Mouse (Mus musculus): ENCODE data around the gene Adora2a. TPM values are rescaled to one million over a fixed set of nuclear protein-coding genes. Genes with fewer than 3 reads are reported as not detected.

Adora2a gene
- polyA plus RNA-seq, 1 experiment from 2014 or later = 2.4 TPM

DNA sequence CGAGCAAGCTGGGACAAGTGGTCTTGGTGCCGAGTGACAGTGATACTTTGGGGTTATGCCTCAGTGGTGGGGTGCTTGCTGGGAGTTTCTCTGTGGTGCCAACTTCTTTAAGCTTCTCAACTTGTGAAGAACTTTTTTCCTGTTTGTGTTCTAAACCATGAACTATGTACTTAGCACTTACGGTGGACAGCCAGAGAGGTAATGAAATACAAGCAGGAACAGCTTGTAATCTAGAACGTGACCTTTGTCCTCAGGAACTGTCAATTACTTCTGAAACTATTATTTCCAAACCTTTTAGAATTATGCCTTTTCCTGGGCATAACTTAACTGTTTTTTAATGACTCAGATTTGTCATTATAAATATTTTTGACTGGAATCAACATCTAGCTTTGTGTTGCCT is 22.3 kb upstream of the Adora2a start:
- Histone ChIP-seq H3K27me3 (no peaks in the 10 kb centered on the region), H3K4me1 (peaks cover 1% of the 10 kb centered on the region; the same call in 1 of the 2 replicates), H3K9ac (no peak overlapping the region), H3K27ac (replicated peaks) (no peak overlapping the region), H3K36me3 (peaks cover 17% of the 10 kb centered on the region), H3K9me3 (replicated peaks) (no peaks in the 10 kb centered on the region), H3K4me3 (replicated peaks) (no peak overlapping the region), H3K4me2 (replicated peaks) (no peak overlapping the region)
- WGBS = 54% methylated on average over 4 of the region's 4 CpGs
- ATAC-seq (ENCODE audit: insufficient number of reproducible peaks, low FRiP score, low TSS enrichment, low read depth) = no peak

DNA sequence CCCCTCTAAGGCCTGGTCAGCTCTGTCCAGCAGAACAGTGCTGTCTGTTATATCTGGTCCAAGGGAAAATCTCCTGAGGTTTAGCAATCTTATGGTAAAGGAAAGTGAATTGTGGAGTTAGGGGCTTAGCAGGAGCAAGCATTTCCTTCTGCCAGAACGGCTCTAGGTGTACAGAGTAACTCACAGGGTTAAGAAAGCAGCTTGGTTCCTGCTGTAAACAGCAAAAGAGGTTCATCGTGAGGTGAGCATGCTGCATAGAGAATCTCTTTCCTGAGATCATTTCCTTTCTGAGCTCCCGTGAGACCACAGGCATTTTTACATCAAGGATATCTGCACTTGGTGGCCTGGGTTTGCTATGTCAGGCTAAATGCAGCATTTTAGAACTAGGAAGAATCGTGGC is 21.8 kb upstream of the Adora2a start:
- Histone ChIP-seq H3K4me1 (peaks cover 5% of the 10 kb centered on the region; the same call in 1 of the 2 replicates), H3K4me3 (replicated peaks) (no peak overlapping the region), H3K9ac (no peak overlapping the region), H3K27me3 (no peaks in the 10 kb centered on the region), H3K36me3 (peaks cover 17% of the 10 kb centered on the region), H3K4me2 (replicated peaks) (no peak overlapping the region), H3K27ac (replicated peaks) (no peak overlapping the region), H3K9me3 (replicated peaks) (no peaks in the 10 kb centered on the region)
- WGBS = 46% methylated on average over 4 of the region's 4 CpGs
- no peak for ATAC-seq (ENCODE audit: insufficient number of reproducible peaks, low FRiP score, low TSS enrichment, low read depth)

DNA sequence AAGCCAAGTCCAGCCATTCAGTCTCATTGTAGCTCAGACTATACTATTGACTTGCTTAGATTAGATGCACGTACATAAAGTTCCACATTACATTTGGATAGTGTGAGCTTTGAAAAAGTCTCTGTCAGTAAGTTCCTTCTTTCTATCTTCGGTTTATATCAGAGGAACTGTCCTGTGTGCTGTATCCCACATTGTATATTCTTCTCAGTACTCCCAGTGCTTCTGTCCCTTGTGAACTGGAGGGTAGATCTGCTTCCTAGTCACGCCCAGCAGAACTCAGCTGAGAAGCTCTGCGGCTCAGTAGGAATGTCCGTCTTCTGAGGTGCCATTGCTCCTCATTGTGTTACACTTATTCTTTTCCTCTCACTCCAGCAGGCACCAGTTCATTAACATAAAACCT is 18.1 kb upstream of the Adora2a start:
- peaks cover 34% of the 10 kb centered on the region for H3K36me3 ChIP-seq
- 93% methylated on average over 5 of the region's 5 CpGs for WGBS
- H3K27me3 ChIP-seq = no peaks in the 10 kb centered on the region
- no peak overlapping the region for H3K4me3 ChIP-seq (replicated peaks)
- H3K4me1 ChIP-seq = peaks cover 5% of the 10 kb centered on the region; the same call in 1 of the 2 replicates
- H3K27ac ChIP-seq (replicated peaks) = no peak overlapping the region
- no peaks in the 10 kb centered on the region for H3K9me3 ChIP-seq (replicated peaks)
- no peak overlapping the region for H3K9ac ChIP-seq
- no peak overlapping the region for H3K4me2 ChIP-seq (replicated peaks)
- no peak for ATAC-seq (ENCODE audit: insufficient number of reproducible peaks, low FRiP score, low TSS enrichment, low read depth)

DNA sequence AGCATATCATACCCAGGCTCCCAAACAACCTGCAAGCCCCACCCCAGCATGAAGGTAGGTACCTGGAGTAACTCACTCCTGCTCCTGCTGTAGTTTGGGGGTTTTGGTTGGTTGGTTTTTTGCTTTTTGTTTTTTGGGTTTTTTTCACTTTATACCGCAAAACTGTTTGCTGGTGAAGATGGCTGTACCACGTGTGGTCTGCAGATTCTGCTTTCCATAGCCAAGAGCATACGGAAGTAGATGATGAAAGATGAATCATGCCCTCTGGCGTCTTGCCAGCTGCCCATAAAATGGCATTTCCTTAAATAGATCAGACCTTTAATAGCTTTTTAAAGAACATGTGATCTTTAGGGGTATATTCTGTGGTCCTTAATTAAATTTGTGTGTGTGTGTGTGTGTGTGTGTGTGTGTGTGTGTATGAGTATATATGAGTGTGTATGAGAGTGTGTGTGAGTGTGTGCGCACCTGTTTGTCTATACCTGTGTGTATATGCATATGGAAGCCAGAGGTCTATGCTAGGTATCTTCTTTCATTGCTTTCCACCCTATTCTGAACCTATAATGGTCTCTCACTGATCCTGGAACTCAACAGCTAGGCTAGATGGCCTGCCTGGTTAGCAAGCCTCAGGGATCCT is 16.8 kb upstream of the Adora2a start:
- H3K4me1 ChIP-seq = peaks cover 5% of the 10 kb centered on the region; the same call in 1 of the 2 replicates
- WGBS = 51% methylated on average over 5 of the region's 5 CpGs
- H3K4me3 ChIP-seq (replicated peaks) = no peak overlapping the region
- peaks cover 42% of the 10 kb centered on the region for H3K36me3 ChIP-seq
- no peaks in the 10 kb centered on the region for H3K9me3 ChIP-seq (replicated peaks)
- H3K27ac ChIP-seq (replicated peaks) = no peak overlapping the region
- H3K9ac ChIP-seq = no peak overlapping the region
- H3K4me2 ChIP-seq (replicated peaks) = no peak overlapping the region
- no peak for ATAC-seq (ENCODE audit: insufficient number of reproducible peaks, low FRiP score, low TSS enrichment, low read depth)
- H3K27me3 ChIP-seq = no peaks in the 10 kb centered on the region

DNA sequence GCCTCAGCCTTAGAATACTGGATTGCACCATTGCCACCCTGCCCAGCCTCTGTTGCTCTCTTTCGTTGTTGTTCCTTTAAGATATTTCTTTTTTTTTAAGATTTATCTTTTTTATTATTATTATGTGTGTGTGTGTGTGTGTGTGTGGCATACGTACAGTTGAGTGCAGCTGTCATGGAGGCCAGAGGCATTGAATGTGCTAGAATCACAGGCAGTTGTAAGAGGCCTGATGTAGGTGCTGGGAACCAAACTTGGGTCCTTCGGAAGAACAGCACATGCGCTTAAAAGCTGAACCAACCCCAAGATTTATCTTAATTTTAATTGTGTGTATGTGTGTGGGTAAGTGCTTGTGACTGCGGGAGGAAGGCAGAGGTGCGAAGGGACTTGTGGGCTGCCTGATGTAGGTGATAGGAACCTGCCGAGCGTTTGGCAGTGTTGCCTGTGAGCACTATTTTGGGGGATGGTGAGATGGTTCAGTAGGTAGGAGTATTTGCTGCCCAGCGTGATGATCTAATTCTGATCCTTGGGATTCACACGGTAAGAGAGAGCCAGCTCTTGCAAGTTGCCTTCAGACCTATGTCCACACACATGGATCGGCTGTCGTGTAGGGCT is 15.4 kb upstream of the Adora2a start:
- Histone ChIP-seq H3K27ac (replicated peaks) (no peak overlapping the region), H3K27me3 (no peaks in the 10 kb centered on the region), H3K4me3 (replicated peaks) (no peak overlapping the region), H3K9me3 (replicated peaks) (no peaks in the 10 kb centered on the region), H3K9ac (no peak overlapping the region), H3K36me3 (peaks cover 45% of the 10 kb centered on the region), H3K4me2 (replicated peaks) (no peak overlapping the region), H3K4me1 (peaks cover 5% of the 10 kb centered on the region; the same call in 1 of the 2 replicates)
- WGBS = 95% methylated on average over 12 of the region's 12 CpGs
- no peak for ATAC-seq (ENCODE audit: insufficient number of reproducible peaks, low FRiP score, low TSS enrichment, low read depth)

DNA sequence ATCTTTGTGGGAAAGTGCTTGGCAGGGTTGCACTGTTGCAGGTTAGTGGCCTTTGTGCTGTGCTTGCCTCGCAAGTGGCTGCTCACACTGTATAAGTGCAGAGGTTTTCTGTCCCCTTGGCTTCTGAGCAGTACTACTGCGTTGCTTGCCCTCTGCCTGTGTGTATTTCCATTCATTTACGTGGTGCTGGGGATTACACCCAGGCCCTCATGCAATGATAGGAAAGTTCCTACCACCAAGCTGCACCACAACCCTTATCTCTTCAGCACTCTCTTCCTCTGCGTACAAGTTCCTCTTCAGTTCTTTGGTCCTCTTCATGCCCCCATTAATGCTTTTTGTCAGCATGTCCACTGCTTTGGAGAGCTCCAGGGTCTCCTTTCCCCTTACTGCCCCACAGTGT is 14.7 kb upstream of the Adora2a start:
- Histone ChIP-seq H3K4me1 (peaks cover 5% of the 10 kb centered on the region; the same call in 1 of the 2 replicates), H3K27ac (replicated peaks) (no peak overlapping the region), H3K9me3 (replicated peaks) (no peaks in the 10 kb centered on the region), H3K27me3 (no peaks in the 10 kb centered on the region), H3K4me3 (replicated peaks) (no peak overlapping the region), H3K4me2 (replicated peaks) (no peak overlapping the region), H3K9ac (no peak overlapping the region), H3K36me3 (peaks cover 50% of the 10 kb centered on the region)
- WGBS = 86% methylated on average over 4 of the region's 4 CpGs
- no peak for ATAC-seq (ENCODE audit: insufficient number of reproducible peaks, low FRiP score, low TSS enrichment, low read depth)

DNA sequence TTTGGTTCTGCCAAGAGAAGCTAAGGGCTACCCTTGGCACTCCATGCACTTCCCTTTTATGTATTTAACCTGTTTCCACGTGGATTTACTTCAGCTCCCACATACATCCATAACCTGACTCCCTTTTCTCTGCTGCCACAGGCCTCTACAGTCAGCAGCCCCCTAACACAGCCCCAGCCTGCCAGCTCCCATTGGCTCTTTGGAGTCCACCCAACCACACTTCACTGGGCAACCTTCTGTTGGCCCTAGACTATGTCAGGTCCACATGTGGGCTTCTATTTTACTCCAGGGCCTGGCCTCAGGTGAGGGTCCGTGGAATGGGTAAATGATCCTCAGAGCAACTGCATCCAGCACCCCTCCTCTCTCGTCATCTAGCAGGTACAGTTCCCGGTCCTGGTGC is 14.1 kb upstream of the Adora2a start:
- Histone ChIP-seq H3K4me1 (peaks cover 5% of the 10 kb centered on the region; the same call in 1 of the 2 replicates), H3K27me3 (no peaks in the 10 kb centered on the region), H3K9ac (no peak overlapping the region), H3K9me3 (replicated peaks) (no peaks in the 10 kb centered on the region), H3K27ac (replicated peaks) (no peak overlapping the region), H3K36me3 (peaks cover 56% of the 10 kb centered on the region), H3K4me2 (replicated peaks) (no peak overlapping the region), H3K4me3 (replicated peaks) (no peak overlapping the region)
- ATAC-seq (ENCODE audit: insufficient number of reproducible peaks, low FRiP score, low TSS enrichment, low read depth) = no peak
- 84% methylated on average over 4 of the region's 4 CpGs for WGBS

DNA sequence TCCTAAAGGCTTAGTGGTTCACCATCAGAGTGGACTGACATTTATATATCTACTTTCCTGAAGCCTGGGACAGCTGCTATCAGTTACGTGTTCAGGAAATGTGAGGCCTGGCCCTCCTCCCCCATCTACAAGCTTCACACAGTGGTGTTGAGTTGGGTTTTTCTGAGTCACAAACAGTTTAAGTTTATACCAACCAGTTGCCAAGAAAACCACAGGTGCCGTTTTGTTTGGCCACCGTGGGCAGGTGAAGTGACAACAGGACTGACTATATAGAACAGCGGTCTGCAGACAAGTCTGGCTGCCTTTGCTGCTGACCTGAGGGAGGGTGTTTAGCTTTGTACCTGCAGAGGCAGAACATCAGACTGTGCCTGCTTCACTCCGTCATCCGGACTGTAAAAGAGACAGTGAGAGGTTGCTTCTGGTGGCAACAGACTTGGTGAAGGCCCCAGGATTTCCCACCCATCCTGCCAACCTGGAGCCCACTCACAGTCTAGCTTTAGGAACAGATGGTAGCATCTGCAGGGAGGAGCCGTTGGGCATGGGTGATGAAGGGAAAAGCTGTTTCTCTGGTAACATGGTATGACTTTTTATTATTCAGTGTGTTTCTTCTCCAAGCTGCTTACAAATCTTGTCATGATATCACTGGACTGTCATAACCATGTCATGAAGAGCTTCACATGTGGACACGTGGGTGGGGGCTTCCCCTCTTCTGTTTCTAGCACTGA is 13.2 kb upstream of the Adora2a start:
- Histone ChIP-seq H3K4me1 (peaks cover 5% of the 10 kb centered on the region; the same call in 1 of the 2 replicates), H3K4me2 (replicated peaks) (no peak overlapping the region), H3K4me3 (replicated peaks) (no peak overlapping the region), H3K27ac (replicated peaks) (no peak overlapping the region), H3K9ac (no peak overlapping the region), H3K27me3 (no peaks in the 10 kb centered on the region), H3K9me3 (replicated peaks) (no peaks in the 10 kb centered on the region), H3K36me3 (peaks cover 64% of the 10 kb centered on the region)
- ATAC-seq (ENCODE audit: insufficient number of reproducible peaks, low FRiP score, low TSS enrichment, low read depth) = no peak
- 78% methylated on average over 8 of the region's 8 CpGs for WGBS

DNA sequence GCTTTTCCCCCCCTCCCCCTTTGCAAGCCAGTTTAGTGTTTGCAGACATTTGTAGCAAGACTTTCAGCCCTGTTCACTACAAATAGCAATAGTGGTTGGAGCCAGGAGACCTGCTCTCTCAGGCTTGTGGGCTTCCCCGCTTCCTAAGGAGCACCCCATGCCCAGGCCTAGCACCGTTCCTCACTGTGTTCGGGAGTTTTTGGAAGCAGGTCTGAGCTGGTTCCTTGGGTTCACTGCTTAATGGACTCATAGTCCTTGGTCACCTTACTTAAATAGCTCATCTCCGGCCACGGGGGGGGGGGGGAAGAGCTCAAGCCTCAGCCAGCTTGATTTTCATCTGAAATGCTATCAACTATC is 12.7 kb upstream of the Adora2a start:
- Histone ChIP-seq H3K9me3 (replicated peaks) (no peaks in the 10 kb centered on the region), H3K36me3 (peaks cover 64% of the 10 kb centered on the region), H3K4me1 (peaks cover 5% of the 10 kb centered on the region; the same call in 1 of the 2 replicates), H3K4me3 (replicated peaks) (no peak overlapping the region), H3K4me2 (replicated peaks) (no peak overlapping the region), H3K27ac (replicated peaks) (no peak overlapping the region), H3K27me3 (no peaks in the 10 kb centered on the region), H3K9ac (no peak overlapping the region)
- ATAC-seq (ENCODE audit: insufficient number of reproducible peaks, low FRiP score, low TSS enrichment, low read depth) = no peak
- 87% methylated on average over 5 of the region's 5 CpGs for WGBS

DNA sequence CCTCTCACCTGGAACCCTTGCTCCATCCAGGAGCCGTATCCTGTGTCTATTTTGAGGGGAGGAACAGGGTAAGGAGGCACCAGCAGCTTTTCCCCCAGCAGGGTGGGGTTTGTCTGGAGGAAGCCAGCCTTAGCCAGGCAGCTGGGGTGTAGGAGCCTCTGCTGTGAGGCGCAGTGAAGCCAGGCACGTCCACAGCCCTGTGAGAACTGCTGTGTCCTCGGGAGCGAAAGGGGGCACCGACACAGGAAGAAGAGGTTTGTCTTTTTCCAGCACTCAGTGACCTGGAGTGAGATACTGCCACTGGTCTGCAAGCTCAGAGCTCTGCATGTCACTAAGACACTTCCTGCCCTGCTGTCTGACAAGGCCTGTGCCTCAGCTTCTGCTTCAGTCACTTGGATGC is 12.3 kb upstream of the Adora2a start:
- no peak for ATAC-seq (ENCODE audit: insufficient number of reproducible peaks, low FRiP score, low TSS enrichment, low read depth)
- H3K27ac ChIP-seq (replicated peaks) = no peak overlapping the region
- peaks cover 64% of the 10 kb centered on the region for H3K36me3 ChIP-seq
- H3K9ac ChIP-seq = no peak overlapping the region
- H3K9me3 ChIP-seq (replicated peaks) = no peaks in the 10 kb centered on the region
- H3K27me3 ChIP-seq = no peaks in the 10 kb centered on the region
- 78% methylated on average over 6 of the region's 6 CpGs for WGBS
- H3K4me3 ChIP-seq (replicated peaks) = no peak overlapping the region
- peaks cover 3% of the 10 kb centered on the region; the same call in 1 of the 2 replicates for H3K4me1 ChIP-seq
- H3K4me2 ChIP-seq (replicated peaks) = no peak overlapping the region

DNA sequence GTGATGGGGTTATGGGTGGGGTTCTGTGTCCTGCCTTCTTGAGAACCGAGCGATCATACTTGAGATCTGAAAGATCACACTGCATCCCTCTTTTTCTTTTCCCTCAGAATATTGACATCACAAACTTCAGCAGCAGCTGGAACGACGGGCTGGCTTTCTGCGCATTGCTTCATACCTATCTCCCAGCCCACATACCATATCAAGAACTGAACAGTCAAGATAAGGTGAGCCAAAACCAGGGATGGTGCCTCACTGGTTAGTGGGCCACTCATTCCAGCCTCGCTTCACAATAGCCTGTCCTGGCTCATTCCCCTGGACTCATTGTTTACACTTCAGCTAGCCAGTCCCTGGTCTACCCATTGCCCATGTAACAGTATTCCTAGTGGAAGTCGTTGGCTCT is 9.5 kb upstream of the Adora2a start:
- 94% methylated on average over 7 of the region's 7 CpGs for WGBS

More for the DNA sequence above, 9.5 kb upstream of the Adora2a start:
- no peak for ATAC-seq (ENCODE audit: insufficient number of reproducible peaks, low FRiP score, low TSS enrichment, low read depth)
- Histone ChIP-seq H3K27me3 (no peaks in the 10 kb centered on the region), H3K36me3 (peaks cover 75% of the 10 kb centered on the region), H3K9ac (no peak overlapping the region), H3K4me2 (replicated peaks) (no peak overlapping the region), H3K27ac (replicated peaks) (no peak overlapping the region), H3K4me3 (replicated peaks) (no peak overlapping the region), H3K4me1 (no peaks in the 10 kb centered on the region), H3K9me3 (replicated peaks) (no peaks in the 10 kb centered on the region)

Measured in embryonic facial prominence, embryonic 15.5 days (tissue).